Mouse (Mus musculus) heart, postnatal 36 days (tissue): ENCODE data around the gene Smtnl1. TPM values are rescaled to one million over a fixed set of nuclear protein-coding genes. Genes with fewer than 3 reads are reported as not detected.

Experiments
- DNase-seq, 2 experiments: peaks; one replicate each; pipeline ENCODE4 v3.0.0; 2021 to 2022
- intact Hi-C: fragments of 180-260 bp; cut with DNase I; formaldehyde crosslinking; loops from one replicate; pipeline ENCODE4 v1.15.1; 2025
- total RNA-seq, 2 experiments: library from RNA; stranded (reverse); gene quantifications; 2 replicates each; pipeline ENCODE4 v1.2.3; 2021

The Smtnl1 gene
- total RNA-seq, 2 experiments from 2014 or later, result not detected

DNA sequence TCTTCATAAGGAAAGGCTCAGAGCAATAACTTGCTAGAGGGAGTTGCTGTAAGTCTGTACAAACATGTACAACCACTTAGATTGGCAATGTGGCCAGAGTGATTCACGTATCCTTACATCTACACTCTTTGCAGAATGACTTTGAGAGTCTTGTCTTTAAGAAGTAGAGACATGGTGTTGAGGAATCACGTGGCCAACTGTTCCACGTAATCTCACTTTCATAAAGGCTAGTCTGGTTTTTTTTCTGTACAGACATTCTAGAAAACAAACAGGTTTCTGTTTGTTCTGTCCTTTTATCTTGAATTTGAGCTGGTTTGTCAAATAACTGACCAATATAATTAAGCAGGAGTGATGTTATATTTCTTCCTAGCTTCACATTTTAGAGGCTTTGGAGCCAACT lies 61.1 kb downstream of the Smtnl1 start:
- intact Hi-C loops, result loop anchor here (5.0 kb wide), 1 partner anchor 36 kb away; the partner anchor contains the start of gene Ube2l6
- DNase-seq, result no peak

Other genes with a start within 250 kb of the Smtnl1 start
- 10 to 100 TPM; 63.0 to 69.4 TPM for gene Ctnnd1, start 171.9 kb downstream of the Smtnl1 start, total RNA-seq
- under 1 TPM in 1 of 2 experiments, not detected in 1; 0.08 TPM for gene Btbd18, start 163.6 kb downstream of the Smtnl1 start, total RNA-seq
- gene Selenoh, start 151.9 kb downstream of the Smtnl1 start, total RNA-seq, result 10 to 100 TPM; 26.2 to 29.6 TPM
- 1 to 10 TPM; 3.3 to 8.3 TPM for gene Gm28635, start 144.6 kb downstream of the Smtnl1 start, total RNA-seq
- gene Med19, start 144.2 kb downstream of the Smtnl1 start, total RNA-seq, result 10 to 100 TPM; 11.7 to 12.2 TPM
- 100 to 1,000 TPM; 100 to 134 TPM for gene Tmx2, start 143.5 kb downstream of the Smtnl1 start, total RNA-seq
- 10 to 100 TPM; 62.4 to 63.4 TPM for gene Zdhhc5, start 107.5 kb downstream of the Smtnl1 start, total RNA-seq
- gene Clp1, start 95.3 kb downstream of the Smtnl1 start, total RNA-seq, result 1 to 10 TPM; 6.1 to 6.2 TPM
- gene Ypel4, start 88.6 kb downstream of the Smtnl1 start, total RNA-seq, result 1 to 10 TPM; 1.2 TPM
- 1 to 10 TPM; 1.1 to 1.4 TPM for gene Gm19426, start 79.0 kb downstream of the Smtnl1 start, total RNA-seq
- gene Serping1, start 47.2 kb downstream of the Smtnl1 start, total RNA-seq, result 10 to 100 TPM; 81.1 to 84.3 TPM
- 10 to 100 TPM; 36.0 to 38.6 TPM for gene Ube2l6, start 23.8 kb downstream of the Smtnl1 start, total RNA-seq
- gene Timm10, start 4.3 kb upstream of the Smtnl1 start, total RNA-seq, result 100 to 1,000 TPM; 105 to 106 TPM
- 1 to 10 TPM; 2.1 to 2.5 TPM for gene Slc43a1, start 16.2 kb upstream of the Smtnl1 start, total RNA-seq
- 1 to 10 TPM; 2.6 to 3.2 TPM for gene Rtn4rl2, start 64.1 kb upstream of the Smtnl1 start, total RNA-seq
- gene Slc43a3, start 113.9 kb upstream of the Smtnl1 start, total RNA-seq, result 100 to 1,000 TPM in 1 of 2 experiments, 10 to 100 TPM in 1; 58.7 to 102 TPM
- gene Prg2, start 157.8 kb upstream of the Smtnl1 start, total RNA-seq, result not detected
- not detected for gene Prg3, start 165.6 kb upstream of the Smtnl1 start, total RNA-seq
- gene Ssrp1, start 214.6 kb upstream of the Smtnl1 start, total RNA-seq, result 10 to 100 TPM; 40.6 to 41.6 TPM
- gene P2rx3, start 214.8 kb upstream of the Smtnl1 start, total RNA-seq, result under 1 TPM; 0.31 to 0.60 TPM
- 10 to 100 TPM; 61.9 to 65.9 TPM for gene Tnks1bp1, start 225.4 kb upstream of the Smtnl1 start, total RNA-seq